Mouse (Mus musculus): ENCODE measurements around the gene Pecr.

DNA sequence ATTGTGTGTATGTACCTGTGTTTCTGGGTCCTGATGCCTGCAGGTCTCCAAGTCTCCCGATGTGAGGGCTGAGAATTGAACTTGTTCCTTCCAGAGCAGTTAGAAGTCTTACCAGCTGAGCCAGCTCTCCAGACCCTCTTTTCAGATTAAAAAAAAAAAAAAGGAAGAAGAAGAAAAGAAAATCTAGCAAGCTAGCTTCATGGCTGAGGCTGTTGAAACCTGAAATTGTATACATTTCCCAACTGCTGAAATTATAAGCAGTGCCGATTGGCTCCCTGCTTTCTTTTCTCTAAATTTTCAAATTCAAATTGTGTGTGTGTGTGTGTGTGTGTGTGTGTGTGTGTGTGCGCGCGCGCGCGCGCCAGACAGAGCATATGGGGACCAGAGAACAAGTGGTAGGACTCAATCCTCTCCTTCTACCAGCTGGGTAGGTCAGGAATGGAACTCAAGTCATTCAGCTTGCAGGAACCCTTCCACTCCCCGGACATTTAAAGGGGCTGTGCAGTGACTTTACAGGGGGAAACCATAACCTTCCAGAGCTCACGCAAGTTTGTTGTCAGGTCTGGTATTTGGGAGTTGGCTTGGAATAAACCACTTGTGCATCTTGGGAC is 30.1 kb downstream of the Pecr start:
- TF ChIP-seq POLR2A (IDR thresholded peaks at IDR 0.05; ENCODE audit: borderline replicate concordance, control insufficient read depth, low read depth, low read length) (no peak), CTCF (IDR thresholded peaks at IDR 0.05; ENCODE audit: control insufficient read depth, insufficient read depth, low read length) (no peak)
